Mouse (Mus musculus) mouse embryonic stem cell (cell line): ENCODE measurements at regions not wholly inside any gene's neighbourhood (a gene's known extent, or its start where the extent isn't known, plus 50 kb on each side); places are given as distances from the start of the nearest gene placed in this dataset.

Source experiments
- in situ Hi-C, 2 experiments: fragments of 300-500 bp; cut with MboI; formaldehyde crosslinking; loops; 1 replicate in 1 of 2; 3 replicates in 1 of 2; pipeline ENCODE4 v1.14.3; 2019 to 2020; ENCODE audit warnings: low sequenced_read_pairs in 2 of 2, low pct_unique_long_range_greater_than_20kb in 1 of 2, mixed read lengths in 1 of 2; ENCODE audit not compliant: unreplicated experiment in 1 of 2

DNA sequence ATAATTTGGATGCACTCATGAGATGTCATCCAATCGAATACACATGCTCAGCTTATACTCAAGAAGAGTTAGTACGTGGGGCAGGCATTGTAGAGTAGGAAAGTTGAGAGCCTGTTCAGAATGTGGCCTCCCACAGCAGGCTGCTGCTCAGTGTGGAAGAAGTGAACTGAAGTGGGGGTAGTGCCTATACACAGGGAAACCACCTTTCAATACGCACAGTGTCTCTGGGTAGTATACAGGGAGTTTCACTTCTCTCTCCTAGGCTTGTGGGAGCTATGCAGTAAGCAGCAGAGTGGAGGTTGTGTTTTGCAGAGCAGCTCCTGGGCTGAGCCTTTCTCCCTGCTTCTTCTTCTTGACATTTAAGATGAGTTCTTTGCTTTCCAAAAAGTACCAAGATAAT, 182.5 kb upstream of the Marcks start:
- in situ Hi-C loops = no loop called here

DNA sequence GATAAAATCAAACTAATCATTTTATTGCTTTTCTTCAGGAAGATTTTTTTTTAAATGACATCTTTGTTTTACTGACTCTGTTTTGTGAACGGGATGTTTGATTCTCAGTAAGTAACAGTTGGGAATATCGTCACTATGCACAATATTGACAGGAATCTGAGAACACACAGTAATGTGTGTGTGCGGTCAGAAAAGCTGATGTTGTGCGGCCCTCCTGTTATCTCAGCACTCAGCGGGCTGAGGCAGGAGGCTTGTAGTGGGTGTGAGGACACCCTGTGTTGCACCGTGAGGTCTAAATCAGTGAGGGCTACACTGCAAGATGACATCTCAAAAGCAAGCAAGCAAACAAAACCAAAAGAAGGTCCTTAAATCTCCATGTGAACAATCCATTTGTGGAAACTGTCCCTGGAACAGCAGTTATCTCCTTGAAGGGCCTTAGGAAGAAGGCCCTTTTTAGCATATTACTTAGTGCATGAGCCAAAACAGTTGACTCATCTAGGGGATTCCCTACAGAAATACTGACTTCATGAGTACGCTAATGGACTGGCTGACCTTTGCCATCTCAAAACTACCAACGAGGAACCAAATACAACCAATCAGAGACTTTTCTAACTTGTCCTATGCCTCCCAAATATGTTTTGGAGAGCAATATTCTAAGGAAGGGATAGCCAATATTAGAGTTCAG, 181.2 kb upstream of the Marcks start:
- in situ Hi-C loops = no loop called here

DNA sequence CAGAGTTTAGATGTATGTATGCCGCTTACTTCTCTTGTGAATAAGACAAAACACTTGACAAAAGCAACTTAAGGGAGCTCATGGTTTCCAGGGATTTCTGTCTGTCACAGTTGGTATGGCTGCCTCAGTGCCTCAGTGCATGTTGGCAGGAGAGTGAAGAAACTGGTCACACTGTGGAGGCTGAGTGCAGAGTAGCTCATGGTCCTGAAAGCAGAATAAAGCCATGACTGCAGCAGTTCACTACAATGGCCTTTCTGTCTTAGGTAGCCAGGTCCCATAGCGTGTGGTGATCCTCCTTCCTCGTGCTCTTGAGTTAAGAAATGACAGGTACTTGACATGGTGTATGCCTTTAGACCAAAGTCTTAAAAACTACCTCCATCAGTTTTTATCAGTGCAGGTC, 178.0 kb upstream of the Marcks start:
- in situ Hi-C loops = no loop called here

DNA sequence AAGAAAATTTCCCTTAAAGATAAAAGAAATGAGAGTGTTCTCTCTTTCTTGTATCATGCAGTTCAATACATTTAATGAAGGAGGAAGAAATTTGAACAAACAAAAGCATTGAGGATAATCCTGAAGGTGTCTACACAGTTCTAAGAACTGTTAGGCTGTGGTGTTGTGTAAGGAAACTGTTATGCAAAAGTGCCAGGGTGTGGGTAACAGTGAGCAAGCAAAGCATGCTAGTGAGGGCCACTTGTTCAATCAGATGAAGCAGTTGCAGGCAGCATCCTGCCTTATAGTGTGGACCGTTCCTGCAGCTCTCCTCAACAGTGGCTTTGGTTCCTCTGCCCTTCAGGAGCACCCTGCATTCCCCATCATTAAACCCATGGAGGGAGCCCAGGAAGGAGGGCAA, 177.1 kb upstream of the Marcks start:
- in situ Hi-C loops = no loop called here

DNA sequence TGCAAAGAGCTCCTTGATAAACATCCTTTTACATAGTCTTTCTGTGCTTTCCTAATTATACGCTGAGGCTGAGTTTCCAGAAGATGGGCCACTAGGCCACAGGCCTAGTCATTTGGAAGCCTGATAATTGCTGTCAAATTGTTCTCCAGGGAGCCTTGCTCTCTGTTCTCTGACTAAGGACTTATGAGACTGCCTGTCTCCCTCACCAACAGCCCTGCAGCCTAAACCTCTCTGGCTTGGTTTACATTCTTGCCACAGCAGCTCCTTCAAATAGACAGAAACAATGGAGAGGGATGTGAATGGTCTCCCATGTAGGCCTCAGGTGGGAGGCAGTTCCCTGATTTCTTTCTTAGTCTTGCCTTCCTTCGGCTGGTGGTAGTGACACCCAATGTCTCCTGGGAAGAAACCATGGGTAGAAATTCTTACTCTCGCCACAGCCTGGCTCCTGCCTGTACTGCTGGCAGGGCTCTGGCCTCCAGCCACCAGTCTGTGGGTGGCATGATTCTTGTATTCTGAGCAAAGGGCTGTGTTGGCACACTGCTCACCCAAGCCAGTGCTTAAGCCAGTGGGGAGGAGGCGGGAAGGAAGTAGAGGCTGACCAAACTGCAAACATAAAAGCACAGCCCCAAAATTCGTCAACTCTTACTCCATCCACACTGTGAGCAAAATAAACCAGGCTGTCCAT, 176.2 kb upstream of the Marcks start:
- in situ Hi-C loops = no loop called here

DNA sequence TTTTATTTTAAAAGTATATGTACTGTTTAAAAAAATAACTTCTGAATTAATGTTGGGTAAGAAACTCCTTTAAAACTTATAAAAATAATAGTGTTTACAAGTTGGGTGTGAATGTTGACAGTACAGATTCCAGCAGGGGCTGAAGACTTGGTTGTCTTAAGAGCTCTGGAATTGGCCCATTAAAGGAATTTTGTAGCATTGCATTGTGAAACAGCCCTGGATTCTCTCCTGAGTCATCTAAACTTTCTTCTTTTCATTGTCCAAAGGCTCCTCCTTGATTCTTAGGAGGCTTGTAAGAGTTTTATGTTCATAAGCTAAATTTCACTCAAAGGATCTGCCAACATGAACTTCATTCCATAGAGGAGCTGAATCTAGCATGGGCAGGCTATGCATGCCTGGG, 174.7 kb upstream of the Marcks start:
- in situ Hi-C loops = no loop called here

DNA sequence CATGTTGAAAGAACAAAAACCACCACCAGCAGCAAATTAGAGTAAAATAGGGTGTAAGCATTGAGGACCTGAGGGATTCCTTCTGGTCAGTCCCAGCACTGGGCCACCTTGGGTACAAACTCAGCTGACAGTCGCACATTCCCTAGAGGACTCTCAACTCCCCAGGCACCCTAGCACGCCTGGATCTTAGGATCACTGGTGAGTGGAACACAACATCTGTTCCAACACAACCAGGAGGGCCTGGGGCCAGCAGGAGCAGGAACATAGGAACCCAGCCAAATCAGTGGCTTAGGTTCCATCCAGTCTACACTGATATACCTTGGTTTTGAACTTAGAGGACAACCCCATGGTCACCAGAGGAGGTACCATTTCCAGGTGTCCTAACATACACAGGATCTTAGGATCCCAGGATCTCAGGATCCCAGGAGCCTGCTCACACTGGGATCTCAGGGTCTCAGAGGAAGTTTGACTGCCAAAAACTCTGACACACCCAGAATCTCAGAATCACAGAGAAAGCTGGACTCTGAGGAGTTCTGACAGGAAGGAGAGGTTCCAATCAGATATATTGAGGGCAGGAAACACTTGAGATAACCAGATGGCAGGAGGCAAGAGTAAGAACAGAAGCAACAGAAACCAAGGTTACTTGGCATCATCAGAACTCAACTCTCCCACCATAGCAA, 171.7 kb upstream of the Marcks start:
- in situ Hi-C loops = no loop called here

DNA sequence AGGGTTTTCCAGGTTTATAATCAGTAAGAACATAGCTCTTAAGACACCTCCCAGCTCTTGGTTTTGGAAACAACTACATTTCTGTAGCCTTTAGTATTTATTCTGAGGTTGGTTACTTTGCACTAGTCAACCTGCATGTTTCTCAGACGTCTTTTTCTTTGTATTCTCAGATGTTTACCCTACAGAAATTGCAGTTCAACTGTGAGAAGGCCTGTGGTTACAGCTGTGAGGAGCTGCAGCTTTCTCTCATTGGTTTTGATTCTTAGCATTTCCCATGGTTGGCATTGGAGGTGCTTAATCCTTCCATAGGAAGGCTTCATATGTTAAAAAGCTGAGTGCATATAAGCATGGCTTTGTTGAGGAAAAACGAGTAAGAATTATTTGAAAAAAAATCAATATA, 165.9 kb upstream of the Marcks start:
- in situ Hi-C loops = no loop called here

DNA sequence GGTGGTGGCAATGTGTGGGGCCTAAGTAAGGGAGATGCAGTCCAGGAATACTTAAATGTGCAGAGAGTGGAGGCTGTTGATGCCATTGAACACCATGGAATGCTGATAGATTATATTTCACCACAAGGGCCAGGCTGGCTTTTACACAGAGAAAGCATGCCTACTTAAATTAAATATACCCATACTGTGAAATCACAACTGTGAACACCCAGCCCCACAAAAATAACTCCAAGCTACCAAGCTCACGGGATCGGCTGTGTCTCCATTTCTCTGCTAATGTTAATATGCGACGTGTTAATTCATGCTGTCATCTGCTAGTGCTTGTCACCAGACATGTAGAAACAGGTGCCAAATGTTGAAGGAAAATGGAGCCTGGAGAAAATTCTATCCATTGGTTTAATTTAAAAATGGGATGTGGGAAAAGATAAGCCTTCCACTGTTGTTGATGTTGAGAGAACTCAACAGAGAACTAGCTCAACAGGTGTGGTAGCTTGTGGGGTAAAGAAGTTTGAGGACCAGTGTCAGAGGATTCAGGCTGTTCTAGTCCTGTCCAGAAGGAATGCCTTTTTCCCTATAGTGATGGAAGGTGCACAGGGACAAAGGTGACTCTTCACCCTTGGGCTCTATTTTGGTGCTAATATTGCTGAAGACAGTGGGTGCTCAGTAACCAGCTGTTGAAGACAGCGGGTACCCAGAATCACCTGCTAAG, 161.6 kb upstream of the Marcks start:
- in situ Hi-C loops = no loop called here

DNA sequence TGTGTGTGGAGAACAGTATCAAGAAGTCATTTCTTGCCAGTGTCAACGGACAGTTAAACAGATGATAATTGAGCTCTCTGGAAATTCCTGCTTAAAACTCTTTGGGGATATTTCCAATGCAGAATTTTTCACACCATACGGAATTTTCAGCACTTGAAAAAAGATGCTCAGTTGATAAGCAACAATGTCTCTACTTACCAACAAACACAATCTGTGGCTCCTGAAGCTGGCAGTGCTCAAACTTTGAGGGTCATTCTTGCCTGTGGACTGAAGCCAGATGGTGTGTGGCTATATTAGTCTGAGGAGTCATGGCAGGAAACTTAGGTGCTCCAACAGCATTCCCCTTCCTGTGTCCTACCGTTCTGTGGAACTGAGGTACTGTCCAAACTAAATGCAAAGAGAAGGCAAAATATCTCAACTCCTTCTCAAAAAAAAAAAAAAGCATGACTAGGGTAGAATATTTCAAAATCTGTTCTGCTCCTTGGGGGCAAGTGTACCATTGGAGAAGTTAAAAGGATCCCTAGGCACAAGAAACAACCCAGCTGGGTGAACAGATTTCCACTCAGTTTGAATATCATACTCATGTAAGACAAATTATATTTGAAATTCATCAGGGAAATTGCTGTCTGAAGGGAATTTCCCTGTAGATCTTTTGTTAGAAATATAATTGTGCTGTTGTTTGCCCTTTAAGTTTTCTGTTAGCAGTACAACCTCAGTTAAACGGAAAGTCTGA, 160.1 kb upstream of the Marcks start:
- in situ Hi-C loops = no loop called here

DNA sequence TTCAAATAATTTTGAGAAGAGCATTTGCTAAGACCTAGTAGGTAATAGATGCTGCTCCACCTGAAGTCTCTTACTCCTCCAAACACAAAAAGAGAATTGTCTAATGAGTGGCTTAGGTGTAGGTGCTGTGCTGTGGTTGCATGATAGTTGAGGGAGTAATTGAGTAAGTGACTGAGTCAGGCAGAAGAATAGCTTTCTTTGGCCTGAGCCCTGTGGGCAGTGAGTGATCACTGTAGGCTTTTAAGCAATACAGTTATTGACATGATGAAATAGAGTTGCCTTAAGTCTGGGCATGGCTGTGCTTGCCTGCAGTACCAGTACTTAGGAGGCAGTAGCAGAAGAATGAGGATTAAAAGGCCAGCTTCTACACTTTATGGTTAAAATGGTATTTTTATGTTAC, 155.5 kb upstream of the Marcks start:
- in situ Hi-C loops = no loop called here

DNA sequence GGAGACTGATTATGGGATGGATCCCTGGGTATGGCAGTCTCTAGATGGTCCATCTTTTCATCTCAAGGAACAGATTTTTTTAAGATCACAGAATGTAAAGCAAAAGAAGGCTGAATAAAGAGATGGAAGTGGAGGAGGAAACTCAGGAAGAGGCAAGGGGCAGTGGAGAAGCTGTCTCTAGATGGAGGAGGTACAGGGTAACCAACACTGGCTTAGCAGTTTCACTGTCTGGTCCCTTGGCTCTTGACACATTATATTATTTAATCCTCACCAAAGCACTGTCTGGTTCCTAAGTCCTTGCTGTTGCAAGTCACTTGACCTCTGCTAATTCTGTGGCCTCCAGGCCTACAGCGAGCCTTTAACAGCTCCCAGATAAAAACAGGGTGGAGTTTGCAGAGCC, 154.6 kb upstream of the Marcks start:
- in situ Hi-C loops = no loop called here

DNA sequence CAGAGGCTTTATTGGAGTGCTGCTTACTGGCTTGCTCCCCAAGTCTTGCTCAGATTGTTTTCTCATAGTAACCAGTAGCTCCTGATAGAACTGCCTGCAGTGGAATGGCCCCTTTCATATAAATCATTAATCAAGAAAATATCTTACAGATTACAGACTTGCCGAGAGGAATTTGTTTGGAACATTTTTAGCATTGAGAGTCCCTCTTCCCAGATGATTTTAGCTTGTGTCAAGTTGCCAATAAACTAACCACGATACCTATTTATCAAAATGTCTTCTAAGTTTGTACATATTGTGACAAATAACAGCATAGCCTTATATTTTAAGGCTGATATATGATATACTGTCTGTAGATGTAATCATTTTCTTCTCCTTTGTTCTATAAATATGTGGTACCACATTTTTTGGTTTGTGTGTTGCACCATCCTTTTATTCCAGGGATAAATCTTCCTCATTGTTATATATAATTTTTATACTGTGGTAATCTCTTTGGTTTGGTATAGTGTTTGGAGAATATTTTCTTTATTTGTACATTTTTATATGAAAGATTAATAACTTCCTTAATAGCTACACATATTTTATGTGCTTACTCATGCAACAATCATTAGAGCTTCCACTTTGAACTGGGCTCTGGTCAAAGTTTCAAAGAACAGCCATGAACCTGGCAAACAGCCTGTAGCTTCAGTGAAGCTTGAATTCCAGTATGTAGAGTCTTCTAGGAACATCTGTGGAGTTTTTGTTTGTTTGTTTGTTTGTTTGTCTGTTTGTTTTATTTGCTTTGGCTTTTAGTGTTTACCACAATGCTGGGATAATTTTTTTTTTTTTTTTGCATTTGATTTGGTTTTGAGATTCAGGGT, 153.1 kb upstream of the Marcks start:
- in situ Hi-C loops = no loop called here

DNA sequence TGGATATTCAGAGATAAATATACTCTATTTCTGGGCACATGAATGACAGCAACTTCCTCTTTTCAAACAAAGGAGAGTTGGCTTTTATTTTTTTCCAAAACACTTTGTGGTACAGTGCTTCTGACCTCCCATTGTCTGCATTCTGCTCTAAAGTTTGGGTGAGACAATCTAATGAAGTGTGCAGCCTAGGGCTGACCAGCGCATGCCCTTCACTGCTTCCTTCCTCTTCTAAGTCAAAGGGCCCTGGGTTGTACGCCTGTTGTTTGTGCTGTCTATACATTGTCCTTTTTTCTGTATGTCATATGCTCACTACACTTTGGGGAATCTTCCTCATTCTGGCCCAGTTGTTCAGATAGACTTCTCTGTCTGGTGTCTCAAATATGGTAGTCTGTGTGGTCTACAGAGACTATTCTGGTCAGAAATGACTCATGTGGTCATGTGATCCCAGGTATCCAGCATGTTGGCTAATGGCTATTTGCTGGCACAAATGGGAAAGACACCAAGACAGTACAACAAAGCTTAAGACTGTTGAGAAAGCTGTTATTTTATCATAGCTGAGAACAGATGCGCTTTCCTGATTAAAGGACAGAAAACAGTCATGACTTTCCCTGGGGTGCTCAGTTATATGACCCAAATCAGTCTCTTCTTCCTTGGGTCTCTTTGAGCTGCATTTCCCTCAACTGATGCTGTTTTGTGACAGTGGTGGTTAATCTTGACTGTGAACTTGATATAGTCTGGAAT, 151.4 kb upstream of the Marcks start:
- in situ Hi-C loops = no loop called here

DNA sequence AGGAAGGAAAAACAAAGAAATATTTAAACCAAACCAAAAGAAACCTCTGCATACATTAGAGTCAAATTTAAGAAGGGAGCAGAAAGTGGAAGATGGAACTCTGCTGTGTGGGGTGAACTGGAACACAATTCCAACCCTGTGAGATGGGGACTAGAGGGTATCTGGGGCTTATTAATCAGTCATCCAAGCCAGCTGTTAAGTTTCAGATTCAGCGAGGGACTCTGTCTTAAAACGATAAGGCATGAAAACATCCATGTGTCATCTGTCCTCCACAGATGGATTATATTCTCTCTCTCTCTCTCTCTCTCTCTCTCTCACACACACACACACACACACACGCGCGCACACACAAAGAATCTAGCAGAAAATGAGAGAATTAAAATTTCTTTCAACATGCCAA, 147.6 kb upstream of the Marcks start:
- in situ Hi-C loops = no loop called here

DNA sequence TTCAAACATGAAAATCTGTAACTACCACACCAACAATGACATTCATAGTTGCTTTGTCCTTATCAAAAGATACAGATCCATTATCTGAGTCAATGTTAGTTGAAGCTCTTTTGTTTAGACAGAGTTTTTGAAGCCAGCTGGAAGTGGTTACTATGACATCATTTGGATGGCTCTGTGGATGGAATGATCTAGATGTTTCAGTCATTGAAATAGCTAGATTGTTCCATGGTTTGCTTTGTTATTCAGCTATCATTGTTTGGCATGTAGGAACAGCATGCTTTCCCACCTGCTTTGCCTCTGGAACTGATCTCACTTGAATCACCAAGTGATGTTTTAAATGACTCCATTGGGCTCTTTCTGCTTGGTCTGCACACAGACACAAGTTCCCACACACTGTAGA, 144.2 kb upstream of the Marcks start:
- in situ Hi-C loops = no loop called here

DNA sequence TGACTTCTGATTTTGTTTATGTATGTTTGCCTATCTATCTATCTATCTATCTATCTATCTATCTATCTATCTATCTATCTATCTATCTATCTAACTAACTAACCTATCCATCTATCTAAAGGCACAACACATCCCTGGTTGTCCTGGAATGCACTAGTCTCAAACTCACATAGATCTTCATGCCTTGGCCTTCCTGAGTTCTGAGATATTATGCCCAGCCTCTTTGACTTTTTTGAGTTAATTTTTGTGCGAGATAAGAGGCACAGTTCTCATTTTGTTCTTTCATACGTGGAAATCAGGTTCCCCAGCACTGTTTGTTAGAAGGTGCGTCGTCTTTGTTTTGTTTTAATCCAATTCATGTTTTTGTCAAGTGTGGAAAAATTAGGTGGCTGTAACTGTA, 142.1 kb upstream of the Marcks start:
- in situ Hi-C loops = no loop called here
